Mouse (Mus musculus) MN1 (cell line): ENCODE measurements around the gene Trrap.
A peak's percentile ranks its signal among the peaks of the same experiment; 100 is the strongest.

ENCODE experiments used
- DNase-seq: peaks from one replicate; pipeline ENCODE4 v3.0.0-alpha.2; 2016; ENCODE audit warnings: low spot score

The Trrap gene

DNA sequence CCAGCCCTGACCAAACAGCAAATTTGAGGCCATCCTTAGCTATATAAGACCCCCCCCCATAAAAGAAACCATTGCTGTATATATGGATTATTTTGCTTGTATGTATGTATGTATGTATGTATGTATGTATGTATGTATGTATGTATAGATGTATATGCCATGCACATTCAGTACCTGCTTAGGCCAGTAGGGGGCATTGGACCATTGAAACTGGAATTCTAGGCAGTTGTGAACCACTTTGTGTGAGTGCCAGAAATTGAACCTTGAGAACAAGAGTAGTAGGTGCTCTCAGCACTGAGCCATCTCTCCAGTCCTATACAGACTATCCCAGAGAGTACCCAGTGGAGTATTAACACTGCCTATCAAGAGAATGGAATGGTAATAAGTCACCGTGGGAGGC, 104.2 kb downstream of the Trrap start:
- no peak for DNase-seq

DNA sequence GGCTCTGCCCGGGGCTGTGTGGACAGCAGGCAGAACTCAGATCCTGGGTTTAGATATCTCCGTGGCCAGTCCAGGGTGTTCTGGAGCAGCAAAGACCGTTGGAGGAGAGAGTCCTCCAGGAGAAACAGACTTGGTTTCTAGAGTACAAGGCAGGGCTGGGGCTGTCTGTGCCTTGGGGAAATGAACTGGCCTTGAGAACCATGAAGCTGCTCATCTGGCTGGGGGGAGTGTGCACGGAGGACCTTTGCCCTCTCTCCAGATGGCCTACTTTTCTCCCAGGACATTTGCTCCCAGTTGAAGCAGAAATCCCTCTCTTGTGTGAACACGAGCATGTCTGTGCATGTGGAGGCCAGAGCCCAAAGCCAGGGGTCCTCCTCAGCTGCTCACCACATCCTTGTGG, 104.8 kb downstream of the Trrap start:
- DNase-seq: peak; percentile 29

DNA sequence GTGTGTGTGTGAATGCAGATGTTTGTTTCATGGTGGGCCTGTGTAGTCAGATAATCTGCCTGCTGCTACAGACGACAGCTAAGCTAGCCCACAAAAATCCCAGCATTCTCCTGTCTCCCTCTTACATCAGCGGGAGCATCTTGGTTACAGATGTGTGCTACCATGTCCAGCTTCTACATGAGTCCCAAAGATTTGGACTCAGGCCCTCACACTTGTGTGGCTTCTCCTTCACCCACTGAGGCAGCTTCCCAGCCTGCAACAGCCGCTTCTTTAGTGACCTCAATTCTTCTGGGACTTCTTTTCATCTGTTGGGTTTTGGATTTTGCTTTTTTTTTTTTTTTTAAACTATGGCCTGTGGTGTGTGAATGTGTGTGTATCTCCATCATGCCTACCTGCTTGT, 105.3 kb downstream of the Trrap start:
- DNase-seq: no peak

DNA sequence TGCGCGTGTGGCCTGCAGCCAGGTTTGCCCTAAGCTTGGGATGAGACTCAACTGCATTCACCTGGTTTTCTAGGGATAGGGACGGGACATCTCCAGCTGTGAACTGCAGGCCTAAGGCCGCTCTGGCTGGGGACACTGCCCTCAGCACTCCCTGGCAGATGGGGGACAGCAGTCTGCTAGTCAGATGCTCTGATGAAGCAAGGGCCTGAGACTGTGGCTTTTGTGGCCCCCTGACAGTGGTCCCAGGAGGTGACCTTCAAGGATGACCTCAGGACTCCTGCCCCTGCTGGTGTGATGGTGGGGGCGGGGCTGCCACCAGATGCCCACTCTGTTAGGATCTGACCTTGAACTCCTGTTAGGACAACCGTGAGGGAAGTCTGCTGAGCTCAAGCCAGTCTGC, 107.7 kb downstream of the Trrap start:
- DNase-seq: no peak

DNA sequence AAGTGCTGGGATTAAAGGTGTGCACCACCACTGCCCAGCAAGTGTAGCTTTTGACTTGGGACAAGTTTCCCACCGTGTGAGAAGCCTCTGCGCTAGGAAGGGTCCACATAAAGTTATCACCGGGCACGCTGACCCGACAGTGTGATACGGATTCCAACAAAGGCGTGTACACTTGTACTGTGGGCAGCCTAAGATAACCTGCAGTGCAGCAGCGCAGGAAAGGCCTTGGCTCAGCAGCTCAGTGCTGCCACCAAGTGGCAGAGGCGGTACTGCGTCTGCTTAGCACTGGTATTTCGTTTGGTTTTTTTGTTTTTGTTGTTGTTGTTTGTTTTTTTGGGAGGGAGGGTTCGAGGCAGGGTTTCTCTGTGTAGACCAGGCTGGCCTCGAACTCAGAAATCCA, 108.4 kb downstream of the Trrap start:
- peak; percentile 65 for DNase-seq

DNA sequence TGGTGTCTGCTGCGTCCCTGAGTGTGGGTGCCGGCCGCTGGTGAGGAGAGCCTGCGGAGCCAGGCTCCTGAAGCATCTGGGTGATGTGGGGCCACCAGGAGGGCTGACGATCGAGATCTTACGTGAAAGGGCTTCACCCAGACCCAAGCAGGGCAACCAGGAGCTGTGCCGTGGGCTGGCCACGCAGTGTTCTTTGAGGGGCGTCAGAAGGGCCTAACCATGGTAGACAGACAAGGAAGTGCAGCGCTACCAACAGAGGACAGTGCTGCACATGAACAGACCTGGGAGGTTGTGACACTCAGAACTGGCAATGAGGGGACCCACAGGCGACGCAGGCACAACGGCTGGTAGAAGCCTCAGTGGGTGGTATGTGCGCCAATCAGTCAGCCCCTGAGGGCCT, 109.5 kb downstream of the Trrap start:
- DNase-seq: no peak

DNA sequence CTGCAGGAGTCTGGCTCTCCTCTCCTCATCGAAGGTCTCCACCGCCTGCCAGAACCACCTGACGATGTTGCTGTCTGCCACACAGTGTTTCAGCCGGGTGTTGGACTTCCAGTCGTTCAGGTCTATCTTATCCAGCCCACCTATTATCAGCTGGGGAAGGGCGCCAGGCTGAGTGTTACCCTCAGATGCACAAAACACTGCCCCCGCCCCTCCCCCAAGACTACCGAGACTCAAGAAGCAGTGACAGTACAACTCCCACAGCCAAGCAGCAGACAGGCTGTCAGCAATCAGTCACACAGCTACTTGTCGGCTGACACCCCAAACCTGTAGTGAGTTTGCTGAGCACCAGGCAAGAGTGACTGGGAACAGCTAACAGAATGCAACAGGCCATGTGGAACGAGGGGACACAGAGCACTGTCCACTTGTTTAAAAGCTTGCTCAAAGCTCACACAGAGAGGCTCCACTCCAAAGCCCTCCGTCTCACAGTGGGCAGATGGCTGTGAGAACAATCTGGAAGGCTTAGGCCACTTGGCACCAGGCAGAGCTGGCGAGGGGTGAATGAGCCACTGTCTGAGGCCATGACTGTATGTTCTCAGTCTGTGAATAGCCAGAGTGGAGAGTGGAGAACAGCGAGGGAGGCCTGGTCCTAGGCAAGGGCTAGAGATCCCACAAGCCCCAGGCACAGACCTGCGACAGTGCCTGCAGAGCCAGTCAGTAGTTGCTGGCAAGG, 114.3 kb downstream of the Trrap start:
- DNase-seq: no peak

DNA sequence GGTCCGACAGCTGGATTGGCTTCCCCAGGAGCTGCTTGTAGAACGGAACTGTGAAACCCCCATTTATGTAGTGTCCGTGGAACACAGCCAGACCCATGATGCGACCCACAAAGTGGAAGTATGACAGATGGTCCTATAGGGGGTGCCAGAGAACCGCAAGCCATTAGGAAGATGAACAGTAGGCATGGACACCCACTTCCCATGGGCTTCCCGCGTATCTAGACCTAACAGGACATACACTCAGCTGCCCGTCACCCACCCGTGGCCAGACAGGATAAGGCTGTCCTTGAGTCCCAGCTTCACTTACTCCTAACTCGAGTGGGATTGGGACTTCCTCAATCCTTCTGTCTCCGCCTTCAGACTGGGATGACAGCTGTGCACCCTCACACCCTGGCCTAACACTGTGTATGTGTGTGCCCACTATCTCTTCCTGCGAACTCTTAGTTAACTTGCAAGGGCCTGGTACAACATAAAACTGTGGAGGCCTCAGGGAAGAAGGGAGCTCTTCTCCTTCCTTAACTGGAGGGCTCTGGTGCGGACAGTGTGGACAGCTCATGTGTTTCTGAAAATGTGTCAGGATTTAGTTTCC, 117.2 kb downstream of the Trrap start:
- peak; percentile 13 for DNase-seq

DNA sequence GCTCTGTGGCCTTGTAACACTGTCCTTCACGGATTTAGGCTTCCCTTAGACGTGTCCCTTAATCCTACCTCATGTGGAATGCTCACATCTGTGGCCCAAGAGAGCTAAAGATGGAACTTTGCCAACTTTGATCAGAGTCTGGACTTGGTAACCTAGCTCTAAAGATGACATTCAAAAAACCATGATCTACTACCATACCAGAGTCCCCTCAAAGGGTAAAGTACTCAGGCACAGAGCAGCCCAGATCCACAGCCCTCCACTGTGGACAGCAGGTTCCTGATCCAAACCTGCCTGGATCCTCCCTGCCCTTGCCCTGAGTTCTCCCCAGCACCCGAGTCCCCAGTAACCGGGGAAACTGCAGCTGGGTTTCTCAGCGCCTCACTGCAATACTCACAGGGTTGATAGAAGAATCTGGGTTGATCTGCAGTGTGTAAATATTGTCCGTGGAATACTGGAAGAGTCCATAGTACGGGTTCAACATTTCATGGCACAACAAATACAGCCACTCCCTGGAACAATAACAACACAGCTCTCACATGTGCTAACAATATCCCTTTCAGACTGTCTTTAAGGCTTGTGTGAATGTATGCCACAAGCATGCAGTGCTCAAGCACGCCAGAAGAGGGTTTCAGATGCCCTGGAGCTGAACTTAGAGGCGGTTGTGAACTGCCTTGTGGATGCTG, 118.6 kb downstream of the Trrap start:
- DNase-seq: no peak

DNA sequence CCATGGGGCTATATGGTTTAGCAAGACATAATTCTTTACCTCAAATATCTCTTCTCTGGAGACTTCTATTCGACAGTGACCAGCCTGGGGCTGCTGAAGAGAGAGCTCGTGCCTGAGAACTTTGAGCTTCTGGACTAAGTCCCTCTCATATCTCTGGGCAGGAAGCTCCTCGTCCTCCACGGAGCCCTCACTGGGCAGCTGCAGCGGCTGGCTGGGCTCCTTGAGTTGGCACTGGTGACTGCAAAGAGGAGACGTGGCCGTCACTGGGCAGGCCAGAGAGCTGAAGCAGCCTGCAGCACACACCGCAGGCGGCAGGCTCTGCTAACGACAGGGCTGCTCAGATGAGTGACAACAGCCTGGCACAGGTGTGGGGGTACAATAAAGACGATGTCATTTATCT, 123.7 kb downstream of the Trrap start:
- no peak for DNase-seq

DNA sequence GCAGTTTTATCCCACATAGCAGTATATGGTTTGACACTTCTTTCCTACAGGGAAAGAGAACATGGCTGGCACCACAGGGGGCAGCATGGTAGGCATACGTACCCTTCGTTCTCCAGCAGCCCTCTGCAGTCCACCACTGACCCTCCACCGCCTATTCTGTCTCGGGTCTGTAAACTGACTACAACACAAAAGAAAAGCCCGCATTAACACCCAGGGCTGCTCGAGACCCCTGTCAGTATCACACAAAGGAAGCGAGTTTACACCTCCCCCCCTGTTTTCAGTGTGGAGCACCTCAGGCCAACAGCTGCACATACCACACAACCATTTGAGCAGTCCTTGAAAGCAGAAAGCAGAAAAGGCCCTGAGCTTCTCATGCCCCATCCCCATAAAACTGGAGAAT, 130.3 kb downstream of the Trrap start:
- DNase-seq: no peak

DNA sequence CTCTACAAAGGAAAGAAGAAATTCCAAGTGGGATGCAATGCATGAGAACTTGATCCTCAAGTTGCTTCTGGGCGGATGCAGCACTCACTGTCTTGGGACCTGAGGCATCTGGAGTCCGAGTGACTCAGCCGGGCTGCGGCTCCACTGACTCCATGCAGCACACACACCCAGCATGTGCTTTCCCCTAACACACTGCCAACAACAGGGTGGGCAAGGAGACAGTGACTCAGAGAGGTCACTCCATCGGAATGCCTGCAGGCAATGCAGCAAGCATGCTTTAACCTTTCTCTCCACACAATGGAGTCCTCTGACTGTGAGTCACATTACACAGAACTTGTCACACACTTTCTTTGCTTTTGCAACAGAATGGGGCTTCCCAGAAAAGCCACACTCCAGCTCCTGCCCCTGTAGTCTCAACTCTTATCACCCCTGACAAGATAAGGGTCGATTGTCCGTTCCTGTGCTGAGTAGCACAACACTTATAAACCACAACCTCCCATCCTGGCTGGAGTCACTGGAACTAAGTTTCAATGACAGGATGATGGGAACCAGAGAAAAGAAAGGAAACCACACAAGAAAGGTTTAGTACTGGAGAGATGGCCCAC, 131.0 kb downstream of the Trrap start:
- peak; percentile 63 for DNase-seq

DNA sequence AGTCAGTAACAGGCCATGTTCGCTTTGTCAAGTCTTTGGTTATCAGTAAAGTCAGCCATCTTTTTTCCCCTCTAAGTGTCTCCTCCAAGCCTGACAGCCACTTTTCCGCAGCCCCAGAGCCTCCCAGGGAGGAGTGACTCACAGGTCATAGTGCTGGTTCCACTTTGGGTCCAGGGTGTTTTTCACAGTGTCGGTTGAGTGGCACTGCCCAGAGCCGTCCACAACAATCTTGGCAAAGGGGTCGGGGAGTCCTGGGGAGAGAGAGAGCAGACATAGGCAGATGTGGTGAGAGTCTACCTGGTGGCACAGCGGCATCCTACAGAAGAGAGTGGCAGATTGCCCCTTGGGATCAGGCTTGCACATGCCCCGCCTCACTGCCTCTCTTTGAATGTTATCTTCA, 133.5 kb downstream of the Trrap start:
- DNase-seq: no peak

DNA sequence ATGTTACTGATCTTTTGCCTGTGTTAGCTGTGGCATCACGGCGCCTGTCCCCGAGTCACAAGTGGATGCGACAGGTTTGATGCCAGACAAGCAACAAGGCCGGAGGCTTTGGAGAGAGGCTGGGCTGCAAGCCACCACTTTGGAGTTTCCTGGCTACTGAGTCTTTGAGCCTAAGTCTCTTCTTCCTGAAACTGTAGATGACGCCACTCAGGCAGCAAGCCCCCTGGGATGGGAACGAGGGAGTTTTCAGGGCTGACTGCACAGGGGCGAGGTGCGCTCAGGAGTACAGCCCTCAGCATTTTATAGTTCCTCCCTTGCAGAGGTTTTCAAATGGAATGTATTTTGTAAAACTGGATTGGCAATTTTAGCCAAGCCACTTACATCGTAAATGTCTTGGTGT, 134.3 kb downstream of the Trrap start:
- DNase-seq: no peak

DNA sequence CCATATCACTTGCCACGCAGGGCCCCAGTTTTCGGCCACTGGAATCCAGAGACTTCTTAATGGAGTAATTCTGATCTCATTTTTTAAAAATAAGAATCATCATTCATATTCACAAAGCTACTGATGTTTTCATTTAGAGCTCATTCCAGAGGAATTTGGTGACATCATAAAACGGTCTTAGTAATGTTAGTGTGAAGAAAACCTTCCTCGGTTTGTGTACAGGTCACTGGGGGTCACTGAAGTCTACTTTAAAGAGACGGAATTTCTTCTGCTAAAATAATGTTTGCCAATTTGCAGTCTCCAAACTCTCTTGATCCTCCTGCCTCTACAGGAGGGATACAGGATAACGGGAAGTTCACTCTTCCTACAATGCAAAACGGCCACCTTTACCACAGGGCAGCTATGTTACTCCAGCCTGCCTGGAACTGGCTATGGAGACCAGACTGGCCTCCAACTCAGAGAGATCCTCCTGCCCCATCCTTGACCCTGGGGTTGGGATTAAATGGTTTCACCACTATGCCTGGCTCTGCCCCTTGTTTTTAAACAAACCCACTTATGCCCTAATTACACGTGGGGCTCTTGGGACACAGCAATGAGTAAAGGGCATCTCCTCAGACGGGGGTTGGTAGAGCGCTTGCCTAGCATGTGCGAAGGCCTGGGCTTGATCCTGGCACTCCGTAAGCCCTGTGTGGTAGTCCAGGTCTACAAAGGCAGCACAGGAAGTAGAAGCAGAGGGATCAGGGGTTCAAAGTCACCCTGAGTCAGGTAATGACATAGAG, 137.0 kb downstream of the Trrap start:
- DNase-seq: no peak

DNA sequence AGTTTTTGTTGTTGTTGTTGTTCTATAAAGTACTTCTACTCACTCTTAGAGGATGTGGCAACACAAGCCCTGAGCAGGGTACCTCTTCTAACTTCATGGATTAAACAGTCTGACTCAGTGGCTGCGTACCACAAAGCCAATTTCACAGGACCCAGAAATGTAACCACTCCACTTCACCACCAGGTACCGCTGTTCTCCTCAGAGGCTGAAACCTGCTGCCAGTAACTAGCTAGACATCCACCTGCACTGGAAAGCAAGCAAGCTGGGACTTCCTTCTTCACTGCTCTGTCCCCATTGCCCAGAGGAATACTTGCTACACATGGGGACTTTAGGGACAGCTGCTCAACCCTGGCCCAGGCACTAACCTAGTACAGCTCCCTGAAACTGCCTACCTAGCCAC, 140.1 kb downstream of the Trrap start:
- no peak for DNase-seq
